Mouse (Mus musculus) intestine, embryonic 14.5 days (tissue): ENCODE results near the gene Vwf. TPM values are rescaled to one million over a fixed set of nuclear protein-coding genes. Genes with fewer than 3 reads are reported as not detected.

Source experiments
- ATAC-seq: fragments of 200-750 bp; cut with Nextera tagmentation; replicated peaks from 2 replicates; pipeline ENCODE4 v1.8.0; 2017; ENCODE audit warnings: low read depth, moderate number of reproducible peaks, moderate TSS enrichment, moderate library complexity; ENCODE audit not compliant: low FRiP score, low TSS enrichment
- DNase-seq: peaks from one replicate; pipeline ENCODE4 v3.0.0-alpha.2; 2018; ENCODE audit warnings: low spot score
- H3K27ac ChIP-seq: fragments of 300-500 bp; sonication (generic); 2 replicates; pipeline ENCODE4 v1.5.1; 2014; ENCODE audit warnings: low read depth, mild to moderate bottlenecking, control low read depth
- H3K27me3 ChIP-seq: fragments of 300-500 bp; sonication (generic); replicated peaks from 2 replicates; pipeline ENCODE4 v1.6.1; 2014; ENCODE audit warnings: low read length, control low read depth; ENCODE audit not compliant: control insufficient read depth, insufficient read depth
- H3K36me3 ChIP-seq: fragments of 300-500 bp; sonication (generic); 2 replicates; pipeline ENCODE4 v1.6.1; 2014; ENCODE audit warnings: low read length, control low read depth; ENCODE audit not compliant: control insufficient read depth, insufficient read depth
- H3K4me1 ChIP-seq: fragments of 300-500 bp; sonication (generic); replicated peaks from 2 replicates; pipeline ENCODE4 v1.6.1; 2014; ENCODE audit warnings: low read length, control low read depth, mixed read lengths; ENCODE audit not compliant: control insufficient read depth, insufficient read depth
- H3K4me2 ChIP-seq: fragments of 300-500 bp; sonication (generic); 2 replicates; pipeline ENCODE4 v1.6.1; 2014; ENCODE audit warnings: low read length
- H3K4me3 ChIP-seq: fragments of 300-500 bp; sonication (generic); 2 replicates; pipeline ENCODE4 v1.5.1; 2014; ENCODE audit warnings: low read depth, low read length, control low read depth, mixed read lengths
- H3K9ac ChIP-seq: fragments of 300-500 bp; sonication (generic); 2 replicates; pipeline ENCODE4 v1.6.1; 2014; ENCODE audit warnings: mild to moderate bottlenecking, low read length
- H3K9me3 ChIP-seq: fragments of 300-500 bp; sonication (generic); 2 replicates; pipeline ENCODE4 v1.6.1; 2016; ENCODE audit warnings: low read length, control low read depth; ENCODE audit not compliant: control insufficient read depth
- WGBS: fragments of 180-500 bp; shearing (Covaris S2); extraction: QIAGEN DNeasy Blood & Tissue Kit; methylation state at CpG from one replicate; pipeline ENCODE4 v1.1.7; 2014; 5-methylcytosine and 5-hydroxymethylcytosine counted together
- polyA plus RNA-seq: library from polyadenylated mRNA; unstranded; fragments of >200 nt; fragmentation: Nextera tagmentation; extraction: Ambion mirVana; gene quantifications from 2 replicates; pipeline ENCODE4 v1.2.1, GENCODE M21; 2014

The Vwf gene
- polyA plus RNA-seq, result 10.3 and 14.1 TPM in 2 replicates

DNA sequence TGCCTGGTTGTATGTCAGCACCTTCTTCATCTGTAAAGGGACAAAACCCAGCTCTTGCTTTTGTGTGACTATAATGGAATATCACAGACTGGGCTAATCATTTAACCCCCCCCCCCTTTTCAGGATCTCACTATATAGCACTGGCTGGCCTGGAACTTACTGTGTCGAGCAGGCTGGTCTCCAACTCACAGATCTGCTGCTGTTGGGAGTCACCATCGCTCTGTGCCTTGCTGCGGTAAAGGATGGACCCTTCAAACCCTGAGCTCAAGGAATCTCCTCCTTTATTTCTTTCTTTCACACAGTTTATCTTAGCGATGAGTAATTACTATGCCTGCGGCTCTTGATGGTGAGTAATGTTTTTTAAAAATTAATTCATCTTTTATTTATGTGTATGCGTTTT, at the start of gene Vwf:
TSS of gene Vwf (plus strand) at position 301 of the 400 bp plus-strand sequence.
- Histone ChIP-seq H3K4me2 (no peak within 1 kb of the TSS), H3K36me3 (no peaks in the 10 kb centered on the region), H3K27me3 (no peaks in the 10 kb centered on the region), H3K9me3 (no peaks in the 10 kb centered on the region), H3K4me3 (no peak within 1 kb of the TSS), H3K4me1 (no peaks in the 10 kb centered on the region), H3K9ac (no peak within 1 kb of the TSS), H3K27ac (no peak within 1 kb of the TSS)
- DNase-seq, result no peak
- no peak for ATAC-seq
- 81% methylated on average over 6 of the region's 6 CpGs for WGBS

DNA sequence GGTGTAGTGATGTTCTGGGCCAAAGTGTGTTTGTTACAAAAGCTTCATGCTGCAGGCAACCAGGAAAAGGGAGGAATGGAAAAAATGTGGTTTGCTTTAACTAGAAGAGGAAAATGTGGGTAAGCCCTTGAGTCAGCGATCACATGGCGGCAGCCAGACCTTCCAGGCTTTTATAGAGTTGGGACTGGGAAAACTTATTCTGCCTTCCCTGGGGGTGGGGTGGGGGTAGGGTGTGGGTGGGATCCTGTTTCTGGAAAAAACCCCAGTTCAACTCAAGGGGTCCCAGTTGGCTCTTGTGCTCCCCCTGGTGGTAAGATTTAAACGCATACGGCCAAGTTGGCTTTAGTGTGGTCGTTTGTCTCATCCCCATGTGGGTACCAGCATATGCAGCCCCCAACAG, 48.5 kb upstream of the Vwf start:
- DNase-seq, result no peak

DNA sequence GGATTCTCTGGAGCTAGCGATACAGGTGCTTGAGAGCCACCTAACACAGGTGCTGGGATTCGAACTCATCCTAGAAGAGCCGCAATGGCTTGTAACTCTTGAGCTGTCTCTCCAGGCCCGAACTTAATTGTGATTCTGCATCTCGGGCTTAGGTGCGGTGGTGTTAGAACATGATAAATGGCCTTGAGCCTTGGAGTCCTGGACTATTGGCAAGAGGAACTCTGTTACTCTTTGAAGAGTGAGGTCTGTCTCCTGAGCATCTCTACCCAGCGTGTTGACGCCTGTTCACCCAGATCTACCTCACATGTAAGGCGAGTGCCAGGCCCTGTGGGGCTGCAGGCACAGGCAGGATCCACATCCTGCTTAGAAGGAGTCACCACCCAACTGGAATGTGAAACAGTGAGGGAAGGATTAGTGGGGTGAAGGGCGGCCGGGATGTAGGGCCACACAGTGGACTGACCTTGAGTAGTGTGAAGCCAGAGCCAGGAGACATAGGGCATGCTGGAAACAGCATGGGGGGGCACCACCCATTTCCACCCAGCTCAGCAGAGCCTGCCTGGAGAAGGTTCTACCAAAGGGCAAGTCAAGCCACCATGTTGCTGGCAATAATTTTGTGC, 43.3 kb upstream of the Vwf start:
- Histone ChIP-seq H3K27me3 (no peaks in the 10 kb centered on the region), H3K4me1 (no peaks in the 10 kb centered on the region), H3K27ac (no peak overlapping the region), H3K36me3 (no peaks in the 10 kb centered on the region), H3K4me3 (no peak overlapping the region), H3K9ac (no peak overlapping the region), H3K4me2 (no peak overlapping the region), H3K9me3 (no peaks in the 10 kb centered on the region)
- 84% methylated on average over 11 of the region's 11 CpGs for whole genome bisulfite sequencing
- no peak for DNase-seq
- ATAC-seq, result no peak

More for the DNA sequence above, 48.5 kb upstream of the Vwf start:
- no peak overlapping the region for H3K4me2 ChIP-seq
- H3K27ac ChIP-seq, result no peak overlapping the region
- no peaks in the 10 kb centered on the region for H3K9me3 ChIP-seq
- ATAC-seq, result no peak
- H3K27me3 ChIP-seq, result peaks cover 7% of the 10 kb centered on the region; the same call in 1 of the 2 replicates
- H3K4me3 ChIP-seq, result no peak overlapping the region
- no peak overlapping the region for H3K9ac ChIP-seq
- peaks cover 7% of the 10 kb centered on the region; the same call in 1 of the 2 replicates for H3K4me1 ChIP-seq
- WGBS, result 38% methylated on average over 5 of the region's 5 CpGs
- H3K36me3 ChIP-seq, result no peaks in the 10 kb centered on the region

DNA sequence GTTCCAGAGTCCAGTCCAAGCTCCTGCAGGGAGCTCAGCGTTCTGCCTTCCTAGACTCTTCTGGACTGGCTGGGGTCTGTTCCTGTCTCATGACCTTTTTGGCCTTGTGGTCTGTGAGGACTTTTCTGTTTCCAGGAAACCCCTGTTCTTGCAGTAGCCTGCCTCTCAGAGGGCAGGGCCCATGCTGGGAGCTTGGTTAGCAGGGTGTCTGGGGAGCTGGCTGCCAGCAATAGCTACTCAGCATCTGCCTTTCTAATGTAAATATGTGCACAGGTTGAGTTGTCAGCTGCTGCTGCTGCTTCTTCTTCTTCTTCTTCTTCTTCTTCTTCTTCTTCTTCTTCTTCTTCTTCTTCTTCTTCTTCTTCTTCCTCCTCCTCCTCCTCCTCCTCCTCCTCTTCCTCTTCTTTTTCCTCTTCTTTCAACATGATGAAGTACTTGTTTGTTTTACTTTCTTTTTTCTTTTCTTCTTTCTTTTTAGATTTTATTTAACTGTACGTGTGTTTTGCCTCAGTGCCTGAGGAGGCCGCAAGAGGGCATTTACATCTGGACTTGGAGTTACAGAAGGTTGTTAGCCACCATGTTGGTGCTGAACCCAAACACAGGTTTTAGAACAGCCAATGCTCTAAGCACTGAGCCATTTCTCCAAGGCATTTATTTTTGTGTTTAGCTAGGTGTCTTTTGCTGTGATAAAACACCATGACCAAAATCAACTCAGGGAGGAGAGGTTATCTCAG, 41.8 kb upstream of the Vwf start:
- Histone ChIP-seq H3K27me3 (no peaks in the 10 kb centered on the region), H3K9ac (no peak overlapping the region), H3K4me3 (no peak overlapping the region), H3K36me3 (no peaks in the 10 kb centered on the region), H3K4me2 (no peak overlapping the region), H3K4me1 (no peaks in the 10 kb centered on the region), H3K27ac (no peak overlapping the region), H3K9me3 (no peaks in the 10 kb centered on the region)
- DNase-seq (no peak), ATAC-seq (no peak)
- 38% methylated on average over 3 of the region's 3 CpGs for WGBS

DNA sequence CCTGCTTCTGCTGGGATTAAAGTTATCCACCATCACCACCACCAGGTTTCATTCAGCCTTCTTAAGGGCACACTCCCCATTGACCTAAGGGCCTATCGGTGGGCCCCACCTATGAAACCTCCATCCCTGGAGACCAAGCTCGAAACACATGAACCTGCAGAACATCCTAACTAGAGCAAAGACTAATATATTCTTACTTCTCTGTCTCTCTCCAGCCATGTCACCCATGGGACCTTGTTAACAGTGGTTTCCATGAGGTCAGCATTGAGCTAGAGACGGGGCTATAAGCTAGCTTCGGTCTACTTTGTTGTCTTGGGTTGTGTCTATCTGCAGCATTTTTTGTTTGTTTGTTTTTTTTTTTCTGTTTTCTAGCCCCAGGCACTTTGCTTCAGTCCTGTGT, 40.1 kb upstream of the Vwf start:
- no peak for ATAC-seq
- Histone ChIP-seq H3K4me1 (no peaks in the 10 kb centered on the region), H3K4me2 (no peak overlapping the region), H3K9ac (no peak overlapping the region), H3K27ac (no peak overlapping the region), H3K9me3 (no peaks in the 10 kb centered on the region), H3K4me3 (no peak overlapping the region), H3K27me3 (no peaks in the 10 kb centered on the region), H3K36me3 (no peaks in the 10 kb centered on the region)
- 95% methylated on average over 4 of the region's 4 CpGs for WGBS
- no peak for DNase-seq

DNA sequence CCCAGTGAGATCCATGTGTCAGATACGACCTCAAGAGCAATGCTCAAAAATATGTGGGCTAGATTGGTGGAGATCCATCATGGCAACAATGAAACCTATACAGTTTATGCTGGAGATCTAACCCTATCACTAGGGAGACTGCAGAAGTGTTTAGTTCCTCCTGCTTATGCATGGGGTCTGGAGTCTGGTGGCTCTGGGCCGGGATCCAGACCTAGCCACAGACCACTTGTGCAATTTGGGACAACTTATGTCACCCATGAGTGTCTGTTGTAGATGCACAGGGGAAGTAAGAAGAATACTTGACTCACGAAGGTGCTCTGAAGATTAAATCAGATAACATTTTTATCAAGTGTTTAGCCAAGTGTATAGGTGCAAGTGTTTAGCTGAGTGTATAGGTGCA, 36.8 kb upstream of the Vwf start:
- Histone ChIP-seq H3K9me3 (no peaks in the 10 kb centered on the region), H3K4me3 (no peak overlapping the region), H3K36me3 (no peaks in the 10 kb centered on the region), H3K4me1 (no peaks in the 10 kb centered on the region), H3K27ac (no peak overlapping the region), H3K27me3 (no peaks in the 10 kb centered on the region), H3K4me2 (no peak overlapping the region), H3K9ac (no peak overlapping the region)
- WGBS, result 79% methylated on average over 3 of the region's 3 CpGs
- DNase-seq, result no peak
- ATAC-seq, result no peak

DNA sequence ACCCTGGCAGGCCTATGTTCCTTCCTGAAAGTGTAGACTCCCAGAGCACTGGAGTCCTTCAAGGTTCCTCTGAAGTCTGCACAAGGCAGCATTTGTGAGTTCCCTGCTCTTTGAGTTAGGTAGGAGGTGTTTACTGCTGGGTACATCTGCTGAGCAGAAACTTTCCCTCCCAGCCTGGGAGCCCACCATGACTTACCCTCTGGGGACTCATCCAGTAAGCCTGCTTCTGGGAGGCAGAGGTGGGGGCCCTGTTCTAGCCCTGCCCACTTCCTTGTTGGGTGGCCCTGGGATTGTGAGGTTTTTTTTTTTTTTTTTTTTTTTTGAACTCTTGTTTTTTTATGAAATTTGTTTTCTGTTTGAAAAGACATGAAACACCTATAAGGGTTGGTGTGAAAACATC, 35.9 kb upstream of the Vwf start:
- Histone ChIP-seq H3K27me3 (no peaks in the 10 kb centered on the region), H3K4me1 (peaks cover 4% of the 10 kb centered on the region; the same call in 1 of the 2 replicates), H3K9ac (no peak overlapping the region), H3K27ac (no peak overlapping the region), H3K9me3 (no peaks in the 10 kb centered on the region), H3K4me2 (no peak overlapping the region), H3K4me3 (no peak overlapping the region), H3K36me3 (no peaks in the 10 kb centered on the region)
- DNase-seq (no peak), ATAC-seq (no peak)

DNA sequence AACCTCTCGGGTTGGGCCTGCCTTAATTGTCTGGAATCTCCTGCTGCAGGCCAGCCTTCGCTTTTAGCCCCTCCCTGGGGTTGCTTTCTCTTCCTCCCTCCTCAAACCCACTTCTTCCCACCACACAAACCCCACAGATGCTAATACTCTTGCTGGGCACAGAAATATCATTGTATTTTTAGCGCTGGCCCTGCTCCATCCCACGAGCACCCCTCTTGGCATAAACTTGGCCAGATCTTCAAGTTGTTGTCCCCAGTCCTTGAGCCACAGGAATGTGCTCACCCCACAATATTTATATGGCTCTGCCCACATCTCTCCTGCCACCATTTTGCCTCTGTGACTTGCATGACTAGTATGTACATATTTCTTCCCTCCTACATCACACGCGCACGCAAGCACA, 35.4 kb upstream of the Vwf start:
- Histone ChIP-seq H3K4me2 (no peak overlapping the region), H3K9me3 (no peaks in the 10 kb centered on the region), H3K4me3 (no peak overlapping the region), H3K27me3 (no peaks in the 10 kb centered on the region), H3K36me3 (no peaks in the 10 kb centered on the region), H3K27ac (no peak overlapping the region), H3K4me1 (peaks cover 6% of the 10 kb centered on the region; the same call in 1 of the 2 replicates), H3K9ac (no peak overlapping the region)
- DNase-seq (no peak), ATAC-seq (no peak)
- WGBS, result 85% methylated on average over 7 of the region's 7 CpGs
